Mouse (Mus musculus) forebrain, postnatal 0 days (tissue): ENCODE results near the gene Ube3a. TPM values are rescaled to one million over a fixed set of nuclear protein-coding genes. Genes with fewer than 3 reads are reported as not detected.

Experiments
- ATAC-seq: fragments of 200-750 bp; cut with Nextera tagmentation; 2 replicates; pipeline ENCODE4 v1.8.0; 2017; ENCODE audit warnings: mild to moderate bottlenecking, moderate library complexity
- DNase-seq: peaks from one replicate; pipeline ENCODE4 v3.0.0-alpha.2; 2015
- H3K27ac ChIP-seq: fragments of 300-500 bp; sonication (generic); 2 replicates; pipeline ENCODE4 v1.5.1; 2014; ENCODE audit warnings: low read depth, mild to moderate bottlenecking, antibody characterized with exemption, low read length, moderate library complexity, mixed read lengths
- H3K27me3 ChIP-seq: fragments of 300-500 bp; sonication (generic); 2 replicates; pipeline ENCODE4 v1.6.1; 2014; ENCODE audit warnings: mild to moderate bottlenecking, low read length, mixed read lengths; ENCODE audit not compliant: insufficient read depth
- H3K36me3 ChIP-seq: fragments of 300-500 bp; sonication (generic); 2 replicates; pipeline ENCODE4 v1.6.1; 2014; ENCODE audit warnings: mild to moderate bottlenecking, moderate library complexity; ENCODE audit not compliant: insufficient read depth
- H3K4me1 ChIP-seq: fragments of 300-500 bp; sonication (generic); 2 replicates; pipeline ENCODE4 v1.6.1; 2014; ENCODE audit warnings: antibody characterized with exemption; ENCODE audit not compliant: insufficient read depth
- H3K4me2 ChIP-seq: fragments of 300-500 bp; sonication (generic); 2 replicates; pipeline ENCODE4 v1.6.1; 2014; ENCODE audit warnings: low read depth, mild to moderate bottlenecking, moderate library complexity
- H3K4me3 ChIP-seq: fragments of 300-500 bp; sonication (generic); 2 replicates; pipeline ENCODE4 v1.5.1; 2014; ENCODE audit warnings: low read depth, low read length, mixed read lengths
- H3K9ac ChIP-seq: fragments of 300-500 bp; sonication (generic); 2 replicates; pipeline ENCODE4 v1.6.1; 2014; ENCODE audit warnings: mild to moderate bottlenecking
- H3K9me3 ChIP-seq: fragments of 300-500 bp; sonication (generic); 2 replicates; pipeline ENCODE4 v1.6.1; 2016; ENCODE audit warnings: low read length
- CTCF ChIP-seq: sonication (generic); IDR thresholded peaks from 2 replicates; pipeline ENCODE4 v1.5.1; 2016; ENCODE audit warnings: antibody characterized with exemption, control low read depth, low read depth
- WGBS: fragments of 180-500 bp; shearing (Covaris S2); extraction: QIAGEN DNeasy Blood & Tissue Kit; methylation state at CpG from one replicate; pipeline ENCODE4 v1.1.7; 2014; 5-methylcytosine and 5-hydroxymethylcytosine counted together
- polyA plus RNA-seq: library from polyadenylated mRNA; unstranded; fragments of >200 nt; fragmentation: Nextera tagmentation; extraction: Ambion mirVana; gene quantifications from 2 replicates; pipeline ENCODE4 v1.2.1, GENCODE M21; 2015
- total RNA-seq: library from RNA; depleted of rRNA; stranded (reverse); fragments of >200 nt; gene quantifications from 2 replicates; pipeline ENCODE4 v1.2.3, GENCODE M21; 2014; rRNA removed

The Ube3a gene
- 97.5 and 129 TPM in 2 replicates for total RNA-seq
- polyA plus RNA-seq, result 114 and 145 TPM in 2 replicates

DNA sequence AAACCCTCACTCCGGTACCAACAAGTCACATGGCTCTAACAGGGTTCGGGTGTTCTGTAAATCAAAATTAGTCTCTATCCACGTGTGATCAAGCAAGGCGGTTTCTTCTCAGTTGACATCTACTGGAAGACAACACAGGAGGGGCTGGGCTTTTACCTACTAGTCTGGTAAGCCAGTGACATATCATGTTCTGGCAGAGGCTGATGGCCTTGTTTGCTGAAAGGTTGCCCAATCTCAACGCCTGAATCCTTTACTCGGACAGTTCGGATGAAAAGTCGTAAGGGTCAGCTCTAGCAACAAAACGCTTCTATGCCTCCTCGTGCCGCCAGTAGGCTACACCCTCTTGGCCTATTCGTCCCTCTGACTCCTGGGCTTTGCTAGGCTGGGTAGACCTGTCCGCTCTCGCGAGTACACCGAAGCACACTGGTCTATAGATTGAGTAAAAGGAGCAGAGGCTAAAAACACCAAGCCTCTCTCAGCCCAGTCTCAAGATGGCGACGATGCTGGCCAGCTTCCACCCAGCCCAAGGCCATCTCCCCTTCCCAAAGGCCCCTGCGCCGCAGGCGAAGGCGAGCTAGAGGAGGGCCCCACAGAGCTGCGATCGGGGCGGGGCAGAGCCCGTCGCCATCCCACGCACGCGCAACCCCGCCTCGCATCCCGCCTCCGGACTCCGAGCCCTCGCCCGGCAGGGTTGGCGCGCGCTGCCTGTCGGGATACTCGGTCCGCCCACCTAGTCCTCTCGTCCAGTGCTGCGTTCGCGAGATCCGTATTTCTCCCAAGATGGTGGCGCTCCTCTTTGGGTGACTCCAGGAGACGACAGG is at the start of gene Ube3a:
Ube3a (plus strand) TSS at position 706 of the 821 bp plus-strand sequence.
- no peaks in the 10 kb centered on the region for H3K36me3 ChIP-seq
- peaks cover 11% of the 10 kb centered on the region for H3K4me1 ChIP-seq
- peak within 1 kb of the TSS; percentile 68 for H3K4me3 ChIP-seq
- ATAC-seq, result peak; percentile 96
- TF ChIP-seq CTCF, result peak; percentile 31; the same call in 1 of the 2 replicates
- H3K9me3 ChIP-seq, result no peaks in the 10 kb centered on the region
- H3K27ac ChIP-seq, result peak within 1 kb of the TSS; percentile 99
- WGBS, result under 1% methylated on average over 50 of the region's 50 CpGs
- H3K4me2 ChIP-seq, result peak within 1 kb of the TSS; percentile 71
- H3K27me3 ChIP-seq, result no peaks in the 10 kb centered on the region
- H3K9ac ChIP-seq, result peak within 1 kb of the TSS; percentile 93
- peak; percentile 99 for DNase-seq

DNA sequence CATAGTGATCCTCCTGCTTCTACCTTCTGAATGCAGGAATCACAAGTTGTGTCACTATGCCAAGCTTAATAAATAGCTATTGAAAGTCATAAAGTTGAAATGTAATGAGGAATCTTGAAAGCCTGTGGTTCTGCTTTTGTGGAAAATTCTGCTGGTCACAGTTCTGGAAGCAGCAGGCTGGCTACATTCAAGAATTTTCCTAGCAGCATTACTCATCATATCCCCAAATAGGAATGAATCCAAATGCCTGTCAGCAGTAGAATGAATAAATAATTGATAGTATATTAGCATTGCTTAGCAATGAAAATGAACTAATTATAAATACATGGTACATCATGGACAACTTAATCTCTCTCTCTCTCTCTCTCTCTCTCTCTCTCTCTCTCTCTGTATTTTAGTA is 35.7 kb upstream of the Ube3a start:
- H3K9ac ChIP-seq, result no peak overlapping the region
- H3K9me3 ChIP-seq, result no peaks in the 10 kb centered on the region
- no peak overlapping the region for H3K27ac ChIP-seq
- H3K36me3 ChIP-seq, result no peaks in the 10 kb centered on the region
- no peaks in the 10 kb centered on the region for H3K27me3 ChIP-seq
- H3K4me1 ChIP-seq, result no peaks in the 10 kb centered on the region
- no peak for TF ChIP-seq CTCF
- DNase-seq (no peak), ATAC-seq (no peak)
- H3K4me2 ChIP-seq, result no peak overlapping the region
- no peak overlapping the region for H3K4me3 ChIP-seq

DNA sequence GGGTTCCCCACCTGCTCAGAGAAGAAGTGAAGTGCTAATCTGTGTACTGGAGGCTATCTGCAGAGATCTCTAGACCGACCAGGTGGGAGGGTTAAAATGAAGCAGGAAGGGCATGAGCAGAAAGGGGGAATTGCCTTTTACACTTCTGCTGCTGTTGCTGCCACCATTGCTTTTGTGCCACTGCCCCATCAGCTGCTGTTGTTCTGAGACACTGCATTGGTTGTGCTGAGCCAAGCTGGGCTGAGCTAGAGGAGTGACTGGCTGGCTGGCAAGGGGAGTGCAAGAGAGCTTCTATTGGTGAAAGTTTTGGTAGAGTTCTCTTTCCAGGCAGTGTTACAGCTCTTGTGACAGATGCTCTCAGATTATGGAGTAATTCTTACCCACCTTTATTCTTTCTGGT is 13.6 kb upstream of the Ube3a start:
- H3K27ac ChIP-seq, result no peak overlapping the region
- H3K9ac ChIP-seq, result no peak overlapping the region
- TF ChIP-seq CTCF, result no peak
- peaks cover 15% of the 10 kb centered on the region; the same call in 1 of the 2 replicates for H3K9me3 ChIP-seq
- H3K4me3 ChIP-seq, result no peak overlapping the region
- no peak for ATAC-seq
- DNase-seq, result no peak
- H3K4me1 ChIP-seq, result no peaks in the 10 kb centered on the region
- H3K4me2 ChIP-seq, result no peak overlapping the region
- WGBS, result 88% methylated on average over 1 of the region's 1 CpGs
- H3K36me3 ChIP-seq, result no peaks in the 10 kb centered on the region
- H3K27me3 ChIP-seq, result no peaks in the 10 kb centered on the region

DNA sequence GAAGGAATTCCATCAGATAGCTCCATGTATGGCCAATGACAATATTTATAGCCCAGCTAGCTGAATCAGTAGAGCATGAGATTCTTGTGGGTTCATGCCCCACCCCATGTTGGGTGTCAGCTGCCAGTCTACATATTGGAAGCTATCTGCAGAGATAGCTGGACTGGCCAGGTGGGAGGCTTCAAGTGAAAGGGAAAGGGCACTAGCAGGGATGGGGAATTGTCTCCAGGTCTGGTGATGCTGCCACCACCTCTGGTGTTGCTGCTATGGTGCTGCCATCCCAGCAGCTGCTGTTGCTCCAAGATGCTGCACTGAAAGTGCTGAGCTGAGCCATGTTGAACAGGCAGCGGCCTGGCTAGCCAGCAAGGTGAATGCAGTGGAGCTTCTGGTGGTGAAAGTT is 7.3 kb upstream of the Ube3a start:
- H3K36me3 ChIP-seq, result no peaks in the 10 kb centered on the region
- TF ChIP-seq CTCF, result no peak
- no peak for ATAC-seq
- no peaks in the 10 kb centered on the region for H3K27me3 ChIP-seq
- H3K4me3 ChIP-seq, result no peak overlapping the region
- no peak overlapping the region for H3K9ac ChIP-seq
- H3K9me3 ChIP-seq, result no peaks in the 10 kb centered on the region
- DNase-seq, result no peak
- H3K27ac ChIP-seq, result no peak overlapping the region
- H3K4me2 ChIP-seq, result no peak overlapping the region
- H3K4me1 ChIP-seq, result no peaks in the 10 kb centered on the region
- WGBS, result 97% methylated on average over 1 of the region's 1 CpGs

DNA sequence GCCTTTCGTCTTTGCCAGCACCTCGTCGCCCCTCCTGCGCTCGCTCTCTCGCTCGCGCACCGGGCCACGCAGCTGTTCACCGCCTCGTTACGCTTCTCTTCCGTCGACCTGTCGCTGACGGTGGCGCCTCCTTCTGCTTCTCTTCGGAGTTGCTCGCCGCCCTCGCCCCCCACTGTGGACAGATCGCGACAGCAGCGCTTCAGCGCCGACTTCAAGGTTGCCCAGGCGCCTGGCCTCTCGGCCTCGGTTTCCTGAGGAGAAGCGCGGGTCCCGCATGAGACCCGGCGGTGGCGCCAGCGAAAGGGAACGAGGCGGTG is 274 bp downstream of the Ube3a start:
- Histone ChIP-seq H3K36me3 (no peaks in the 10 kb centered on the region), H3K9me3 (no peaks in the 10 kb centered on the region), H3K4me2 (peak overlapping the region; percentile 71), H3K4me3 (peak overlapping the region; percentile 68), H3K27me3 (no peaks in the 10 kb centered on the region), H3K4me1 (peaks cover 11% of the 10 kb centered on the region), H3K9ac (peak overlapping the region; percentile 93), H3K27ac (peak overlapping the region; percentile 99)
- under 1% methylated on average over 39 of the region's 39 CpGs for WGBS
- peak; percentile 58 for TF ChIP-seq CTCF
- no peak for DNase-seq
- ATAC-seq, result no peak; the same call in 1 of the 2 replicates

DNA sequence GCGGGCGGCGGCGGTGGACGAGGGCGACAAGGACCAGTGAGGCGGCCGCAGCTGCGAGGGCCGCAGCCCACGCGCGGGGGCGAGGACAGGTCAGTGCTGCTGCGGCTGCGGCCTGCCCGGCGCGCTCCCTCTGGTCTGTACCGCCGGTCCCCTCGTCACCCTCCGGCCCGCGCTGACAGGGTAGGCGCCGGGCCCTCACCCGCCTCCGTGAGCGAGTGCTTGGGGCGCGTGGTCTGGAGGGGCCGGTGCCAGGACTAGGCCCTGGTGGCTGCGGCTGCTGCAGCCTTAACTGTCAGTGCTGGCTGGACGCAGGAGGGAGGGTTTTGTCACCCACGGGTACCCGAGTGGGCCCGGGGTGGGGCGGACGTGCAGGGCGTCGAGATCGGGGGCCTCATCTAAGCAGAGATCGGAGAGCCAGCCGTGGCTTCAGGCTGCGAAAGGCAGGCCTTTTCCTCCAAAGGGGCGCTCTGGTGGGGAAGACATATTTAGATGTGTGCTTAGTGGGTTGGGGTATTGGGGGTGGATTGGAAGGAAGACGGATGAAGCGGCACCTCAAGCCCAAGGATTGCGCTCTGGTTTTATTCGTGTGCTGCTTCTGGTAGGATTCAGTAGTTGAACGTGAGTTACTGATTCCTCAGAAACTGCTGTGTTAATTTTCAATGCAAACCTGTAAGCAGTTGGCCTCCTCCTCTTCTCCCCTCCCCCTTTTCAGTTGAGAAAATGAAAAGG is 797 bp downstream of the Ube3a start:
- Histone ChIP-seq H3K9ac (peak overlapping the region; percentile 93), H3K4me1 (peaks cover 11% of the 10 kb centered on the region), H3K27me3 (no peaks in the 10 kb centered on the region), H3K4me2 (peak overlapping the region; percentile 71), H3K9me3 (no peaks in the 10 kb centered on the region), H3K4me3 (peak overlapping the region; percentile 68), H3K27ac (peak overlapping the region; percentile 99), H3K36me3 (no peaks in the 10 kb centered on the region)
- no peak for TF ChIP-seq CTCF
- WGBS, result 2% methylated on average over 48 of the region's 52 CpGs
- ATAC-seq (peak; percentile 50), DNase-seq (peak; percentile 76)

DNA sequence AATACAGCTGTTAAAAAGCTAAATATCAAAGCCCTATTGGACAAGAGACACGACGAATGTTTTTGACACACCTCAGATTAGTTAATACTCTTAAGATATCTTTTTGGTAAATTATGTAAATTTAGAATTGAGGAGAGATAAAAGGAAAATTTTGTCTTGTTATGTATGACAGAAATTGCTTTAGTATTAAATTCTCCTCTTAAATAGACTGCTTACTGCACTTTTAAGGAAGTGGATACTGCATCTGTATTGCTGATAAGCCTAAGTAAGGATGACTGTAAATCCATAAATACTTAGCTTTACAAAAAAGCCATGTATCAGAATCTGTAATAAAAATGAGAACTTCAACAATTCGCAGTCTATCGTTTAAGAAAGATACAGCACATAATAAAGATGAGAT is 1.8 kb downstream of the Ube3a start:
- H3K27ac ChIP-seq, result peak overlapping the region; percentile 99; the same call in 1 of the 2 replicates
- H3K4me3 ChIP-seq, result peak overlapping the region; percentile 68
- H3K9ac ChIP-seq, result peak overlapping the region; percentile 93; the same call in 1 of the 2 replicates
- TF ChIP-seq CTCF, result no peak
- no peaks in the 10 kb centered on the region for H3K36me3 ChIP-seq
- H3K9me3 ChIP-seq, result no peaks in the 10 kb centered on the region
- H3K27me3 ChIP-seq, result no peaks in the 10 kb centered on the region
- peaks cover 11% of the 10 kb centered on the region for H3K4me1 ChIP-seq
- 44% methylated on average over 4 of the region's 4 CpGs for WGBS
- no peak for DNase-seq
- ATAC-seq, result no peak
- peak overlapping the region; percentile 71 for H3K4me2 ChIP-seq
